Mouse (Mus musculus) mouse embryonic stem cell (cell line): ENCODE data around the gene A3galt2.

Experiments
- in situ Hi-C, 2 experiments: fragments of 300-500 bp; cut with MboI; formaldehyde crosslinking; loops; 1 replicate in 1 of 2; 3 replicates in 1 of 2; pipeline ENCODE4 v1.14.3; 2019 to 2020; ENCODE audit warnings: low sequenced_read_pairs in 2 of 2, low pct_unique_long_range_greater_than_20kb in 1 of 2, mixed read lengths in 1 of 2; ENCODE audit not compliant: unreplicated experiment in 1 of 2

A3galt2 gene

DNA sequence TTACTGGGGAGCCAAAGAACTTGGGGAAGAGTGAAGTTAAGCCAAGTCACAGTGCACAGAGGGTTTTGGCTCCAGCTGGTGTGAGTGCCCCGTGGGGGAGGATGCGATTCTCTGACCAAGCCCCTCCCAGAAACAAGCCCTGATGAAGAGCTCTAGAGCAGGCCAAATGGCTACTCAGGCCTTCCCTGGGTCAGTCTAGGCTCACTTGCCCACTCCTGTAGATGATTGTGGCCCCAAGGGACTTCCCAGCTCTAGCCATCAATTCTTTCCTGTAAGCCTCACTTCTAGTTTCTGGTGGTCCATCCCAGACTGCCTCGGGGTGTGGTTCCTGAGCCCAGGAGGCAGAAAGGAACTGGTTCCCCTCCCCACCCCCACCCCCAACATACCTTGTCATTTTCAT, at the start of gene A3galt2:
Gene A3galt2, plus strand, starts transcription at position 301 of the 400 bp plus-strand sequence.
- in situ Hi-C loops = no loop called here

DNA sequence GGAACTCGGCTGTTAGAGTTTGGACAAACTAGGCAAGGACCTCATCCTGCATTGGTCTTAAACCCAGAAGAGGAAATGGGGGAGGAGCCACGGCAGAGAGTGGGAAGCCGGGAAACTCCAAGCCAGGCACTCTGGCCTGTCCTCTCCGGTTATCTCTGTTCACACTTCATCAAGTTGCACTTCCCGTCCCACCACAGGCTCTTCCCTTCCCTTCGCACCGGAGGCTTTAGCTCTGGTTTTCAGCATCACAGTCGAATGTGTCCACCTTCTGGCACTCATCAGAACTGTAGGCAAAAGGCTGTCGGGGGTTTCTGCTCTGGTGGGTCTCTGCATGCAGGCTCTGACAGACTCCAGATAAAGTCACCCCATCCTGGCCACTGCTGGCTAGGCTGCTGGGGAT, 48.5 kb upstream of the A3galt2 start:
- in situ Hi-C loops = no loop called here

DNA sequence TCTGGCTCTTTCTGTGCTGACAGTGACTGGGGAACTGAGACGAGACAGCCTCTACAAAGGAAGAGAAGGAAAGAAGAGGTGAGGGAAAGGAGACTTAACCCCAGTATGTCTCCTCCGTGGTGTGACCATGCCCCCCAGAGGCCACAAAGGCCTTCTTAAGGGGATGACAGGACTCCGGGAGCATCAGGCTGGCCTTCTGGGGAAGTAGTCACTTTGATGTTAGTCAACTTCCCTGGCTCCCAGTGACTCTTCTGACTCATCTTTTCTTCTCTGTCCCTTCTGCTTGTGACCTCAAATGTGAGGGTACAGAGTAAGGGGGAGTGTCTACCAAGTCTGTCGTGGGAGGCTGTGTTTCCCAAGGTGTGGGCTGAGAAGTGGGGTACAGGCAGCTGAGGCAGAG, 47.8 kb upstream of the A3galt2 start:
- in situ Hi-C loops = no loop called here

DNA sequence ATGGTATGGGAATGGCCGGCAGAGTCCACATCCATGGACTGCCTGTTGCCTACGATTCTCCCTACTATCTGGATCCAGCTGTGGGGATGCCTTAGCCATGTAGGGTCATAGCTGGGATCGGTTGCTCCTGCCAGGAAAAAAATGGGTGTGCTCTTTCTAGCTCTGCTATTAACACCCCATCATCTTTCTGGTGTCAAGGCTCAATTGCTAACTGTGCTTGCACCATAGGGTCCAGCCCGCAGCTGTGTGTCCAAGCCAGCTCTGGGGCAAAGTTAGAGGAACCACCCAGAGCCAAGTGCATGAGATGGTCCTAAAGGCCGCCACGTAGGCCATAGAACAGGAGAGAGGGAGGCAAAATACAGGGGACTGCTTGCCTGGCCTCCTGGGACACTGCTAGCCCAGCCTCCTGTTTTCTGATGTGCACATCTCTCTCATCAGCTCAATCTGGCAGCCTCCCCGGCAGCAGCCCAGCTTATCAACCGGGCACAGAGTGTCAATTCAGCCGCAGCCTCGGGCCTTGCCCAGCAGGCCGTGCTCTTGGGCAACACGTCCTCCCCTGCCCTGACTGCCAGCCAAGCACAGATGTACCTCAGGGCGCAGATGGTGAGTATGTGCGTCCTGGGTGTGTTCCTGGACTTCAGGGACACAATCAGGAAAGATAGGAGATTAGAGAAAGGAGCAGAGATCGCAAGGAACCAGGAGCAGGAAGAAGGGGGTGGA, 45.9 kb upstream of the A3galt2 start:
- in situ Hi-C loops = no loop called here

DNA sequence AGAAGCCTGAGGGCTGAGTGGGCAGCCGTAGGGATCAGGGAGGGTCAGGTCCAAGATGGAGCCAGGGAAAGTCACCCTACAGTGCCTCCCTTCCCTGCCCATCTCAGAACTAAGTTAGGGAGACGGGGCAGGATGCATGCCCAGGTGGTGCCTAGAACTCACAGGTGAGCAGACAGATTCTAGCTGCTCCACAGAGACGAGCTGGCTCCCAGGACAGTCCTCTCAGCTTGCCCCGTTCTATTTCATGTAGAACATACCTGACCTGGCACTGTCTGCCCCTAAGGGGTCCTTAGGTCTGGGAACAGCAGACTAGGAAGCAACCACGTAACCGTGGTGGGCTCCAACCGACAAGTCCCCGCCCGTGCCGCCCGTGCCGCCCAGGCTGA, 45.4 kb upstream of the A3galt2 start:
- in situ Hi-C loops = loop anchor here in 1 of 2 experiments (5.0 to 10.0 kb wide), 2 partner anchors 68 to 155 kb away; no protein-coding TSS in a partner anchor

DNA sequence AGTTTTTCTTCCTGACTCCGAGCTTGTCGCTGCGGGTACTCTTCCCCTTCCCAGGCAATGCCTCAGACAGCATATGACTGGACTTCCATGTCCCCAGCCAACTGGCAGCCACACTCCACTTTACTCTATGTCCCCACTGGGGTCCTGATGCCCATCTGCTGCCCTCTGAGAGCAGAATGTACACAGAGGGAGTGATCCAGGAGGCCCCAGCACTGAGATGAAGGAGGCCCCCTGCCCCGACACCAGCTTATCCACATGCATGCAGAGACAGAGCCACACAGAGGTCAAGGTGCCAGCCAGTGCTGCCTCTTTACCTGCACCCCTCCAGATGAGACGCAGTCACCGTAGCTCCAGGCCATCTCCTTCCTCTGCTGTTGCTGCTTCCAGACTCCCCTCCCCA, 44.9 kb upstream of the A3galt2 start:
- in situ Hi-C loops = loop anchor here in 1 of 2 experiments (5.0 to 10.0 kb wide), 2 partner anchors 67 to 155 kb away; no protein-coding TSS in a partner anchor

DNA sequence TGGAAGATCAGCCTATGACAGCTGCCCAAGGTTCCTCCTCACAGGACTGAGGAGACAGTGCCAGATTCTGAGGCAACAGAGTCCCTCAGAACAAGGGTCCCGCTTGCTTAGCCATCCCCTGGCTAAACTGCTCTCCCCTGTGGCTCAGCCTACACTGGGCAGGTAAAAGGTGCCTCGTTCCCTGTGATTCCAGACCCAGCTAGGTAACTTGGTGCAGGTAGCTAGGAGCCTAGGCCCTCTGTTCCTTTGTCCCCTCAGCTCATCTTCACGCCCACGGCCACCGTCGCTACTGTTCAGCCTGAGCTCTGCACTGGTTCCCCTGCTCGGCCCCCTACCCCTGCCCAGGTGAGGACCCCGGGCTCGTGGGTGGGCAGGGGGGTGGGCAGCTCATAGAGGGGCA, 44.4 kb upstream of the A3galt2 start:
- in situ Hi-C loops = loop anchor here in 1 of 2 experiments (5.0 to 10.0 kb wide), 2 partner anchors 67 to 154 kb away; no protein-coding TSS in a partner anchor

DNA sequence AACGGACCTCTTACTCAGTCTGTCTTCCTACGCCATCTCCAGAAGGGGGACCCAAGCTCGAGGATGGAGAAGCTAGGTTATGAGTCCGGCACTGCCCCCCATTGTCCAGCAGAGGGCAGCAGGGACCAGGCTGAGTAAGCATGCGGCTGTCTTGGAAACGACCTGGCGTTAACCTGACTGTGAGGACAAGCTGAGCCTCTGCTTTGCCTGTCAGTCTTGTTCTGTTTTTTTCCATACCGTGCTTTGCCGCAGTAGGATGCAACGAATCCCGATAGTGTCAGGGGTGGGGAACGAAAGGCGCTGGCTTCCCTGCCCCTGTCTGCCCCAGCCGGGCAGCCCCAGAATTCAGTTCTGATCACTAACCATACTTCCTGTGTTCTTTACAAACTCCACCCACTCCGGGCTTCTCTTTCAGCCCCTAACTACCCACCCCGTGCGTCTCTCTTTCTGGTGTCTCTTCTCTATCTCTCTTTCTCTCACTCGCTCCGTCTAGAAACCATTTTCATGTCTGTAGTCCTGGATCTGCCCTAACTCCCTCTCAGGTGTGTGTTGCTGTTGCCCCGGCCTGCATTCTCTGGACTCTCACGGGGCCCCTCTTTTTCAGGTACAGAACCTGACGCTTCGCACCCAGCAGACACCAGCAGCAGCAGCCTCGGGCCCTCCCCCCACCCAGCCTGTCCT, 43.6 kb upstream of the A3galt2 start:
- in situ Hi-C loops = loop anchor here in 1 of 2 experiments (5.0 to 10.0 kb wide), 2 partner anchors 66 to 153 kb away; no protein-coding TSS in a partner anchor

DNA sequence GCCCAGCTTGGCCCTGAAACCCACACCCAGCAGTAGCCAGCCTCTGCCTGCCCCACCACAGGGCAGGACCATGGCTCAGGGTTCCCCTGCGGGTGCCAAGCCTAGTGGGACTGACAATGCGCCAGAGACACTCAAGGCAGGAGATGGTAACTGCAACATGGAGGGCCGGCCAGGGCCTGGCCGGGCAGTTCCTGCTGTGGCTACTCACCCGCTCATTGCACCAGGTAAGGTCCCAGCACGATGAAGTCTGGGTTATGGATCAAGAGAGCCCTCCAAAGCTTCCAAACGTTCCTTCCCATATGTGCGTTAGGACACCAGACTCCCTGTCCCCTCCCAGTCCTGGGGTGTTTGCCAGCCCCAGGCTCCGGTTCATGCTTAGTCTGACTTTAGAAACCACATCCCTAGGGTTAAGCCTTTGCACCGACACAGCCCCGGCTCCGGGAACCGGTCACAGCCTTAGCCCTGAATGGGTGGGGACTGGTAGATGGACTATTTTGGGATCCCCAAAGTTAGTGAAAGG, 43.0 kb upstream of the A3galt2 start:
- in situ Hi-C loops = loop anchor here in 1 of 2 experiments (5.0 to 10.0 kb wide), 2 partner anchors 65 to 153 kb away; no protein-coding TSS in a partner anchor

DNA sequence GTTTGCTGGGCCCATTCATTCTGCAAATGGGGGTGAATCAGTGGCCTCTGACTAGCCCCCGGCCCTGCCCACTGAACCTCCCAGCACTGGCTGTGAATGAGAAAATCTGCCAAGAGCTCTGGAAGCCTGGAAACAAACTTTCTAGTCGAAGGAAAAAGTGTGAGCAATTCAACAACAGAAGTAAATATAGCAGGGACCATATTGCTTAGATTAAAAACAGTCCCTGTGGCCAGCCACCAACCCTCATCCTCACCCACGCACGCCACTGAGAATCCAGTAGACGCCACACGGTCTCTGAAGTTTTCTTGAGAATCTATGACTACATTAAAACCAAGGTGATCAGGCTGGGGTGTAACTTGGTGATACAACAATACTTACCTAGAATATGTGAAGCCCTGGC, 42.2 kb upstream of the A3galt2 start:
- in situ Hi-C loops = loop anchor here in 1 of 2 experiments (5.0 to 10.0 kb wide), 2 partner anchors 64 to 152 kb away; no protein-coding TSS in a partner anchor

DNA sequence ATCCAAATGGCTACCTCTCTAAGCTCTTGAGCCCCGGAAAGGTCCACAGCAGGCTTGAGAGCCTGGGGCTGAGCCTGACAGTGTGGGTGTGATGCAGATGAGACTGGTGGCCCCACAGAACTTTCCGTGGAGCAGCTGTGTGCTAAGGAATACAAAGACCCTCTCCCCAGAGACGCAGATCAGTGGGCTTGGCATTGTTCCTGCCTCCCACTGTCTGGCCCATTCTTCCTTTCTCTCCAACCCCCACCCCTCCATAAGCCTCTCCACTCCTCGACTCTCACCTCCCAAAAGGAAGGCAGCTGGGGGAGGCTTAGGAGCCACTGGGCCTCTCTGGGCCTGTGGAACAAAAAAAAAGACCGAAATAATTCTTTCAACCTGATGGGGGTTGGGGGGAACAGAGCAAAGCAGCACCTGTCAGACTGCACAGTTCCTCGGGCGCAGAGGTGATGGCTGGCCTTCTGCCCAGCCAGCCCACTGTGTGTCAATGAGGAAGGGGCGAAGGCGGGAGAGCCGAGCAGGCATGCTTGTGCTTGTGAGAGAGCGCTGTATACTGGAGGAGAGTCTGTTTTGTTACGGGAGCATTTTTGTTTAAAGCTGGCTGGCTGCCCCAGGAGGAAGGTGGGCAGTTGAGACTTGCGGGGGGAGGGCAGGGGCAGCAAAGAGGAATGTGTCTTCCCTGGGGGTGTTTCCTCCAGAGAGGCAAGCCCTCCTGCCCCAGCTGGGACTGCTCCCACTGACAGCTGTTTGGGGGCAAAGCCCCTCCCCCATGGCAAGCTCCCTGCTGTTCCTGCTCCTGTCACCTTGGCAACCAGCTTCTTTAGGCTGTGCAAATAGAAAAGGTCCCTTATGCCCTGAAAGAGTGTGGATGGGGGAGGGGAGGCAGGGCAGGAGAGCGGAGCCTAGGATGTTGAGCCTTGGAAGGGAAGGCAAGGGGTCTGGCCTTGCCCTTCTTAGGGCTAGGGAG, 39.6 kb upstream of the A3galt2 start:
- in situ Hi-C loops = loop anchor here in 1 of 2 experiments (10.0 kb wide), 1 partner anchor 149 kb away; no protein-coding TSS in a partner anchor

DNA sequence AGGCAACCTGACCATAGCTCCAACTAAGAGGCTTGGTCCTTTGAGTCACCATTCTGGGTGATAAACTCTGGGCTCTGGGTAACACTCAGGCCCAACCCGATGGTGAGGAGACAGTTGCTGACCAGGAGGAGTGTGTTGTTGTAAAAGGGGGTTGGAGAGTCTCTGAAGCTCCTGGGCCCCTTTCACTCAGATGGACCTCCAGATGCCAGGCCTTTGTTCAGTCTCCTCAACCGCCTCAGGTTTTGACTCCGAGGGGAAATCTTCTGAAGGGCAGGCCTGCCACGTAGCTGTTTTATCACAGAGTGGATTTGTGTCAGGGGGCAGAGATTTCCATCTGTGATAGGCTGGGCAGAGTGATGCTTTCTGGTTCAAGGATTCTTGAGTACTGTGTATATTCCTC, 38.9 kb upstream of the A3galt2 start:
- in situ Hi-C loops = loop anchor here in 1 of 2 experiments (10.0 kb wide), 1 partner anchor 149 kb away; no protein-coding TSS in a partner anchor

DNA sequence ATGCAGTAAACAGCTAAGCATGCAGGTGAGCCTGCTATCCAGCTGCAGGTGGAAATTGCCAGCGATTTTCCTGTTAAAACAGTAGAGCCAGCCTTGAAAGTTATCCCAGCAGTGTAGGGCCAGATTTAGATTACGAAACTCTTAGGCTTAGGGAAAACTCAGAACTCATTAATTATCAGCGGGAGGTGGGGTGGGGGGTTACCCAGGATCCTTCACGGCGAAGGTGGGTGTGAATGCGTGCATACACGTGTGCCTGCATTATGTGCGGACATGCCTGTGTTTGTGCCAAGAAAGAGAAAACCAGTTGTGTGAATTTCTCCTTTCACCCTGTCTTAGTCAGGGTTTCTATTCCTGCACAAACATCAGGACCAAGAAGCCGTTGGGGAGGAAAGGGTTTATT, 38.4 kb upstream of the A3galt2 start:
- in situ Hi-C loops = loop anchor here in 1 of 2 experiments (10.0 kb wide), 1 partner anchor 148 kb away; no protein-coding TSS in a partner anchor

DNA sequence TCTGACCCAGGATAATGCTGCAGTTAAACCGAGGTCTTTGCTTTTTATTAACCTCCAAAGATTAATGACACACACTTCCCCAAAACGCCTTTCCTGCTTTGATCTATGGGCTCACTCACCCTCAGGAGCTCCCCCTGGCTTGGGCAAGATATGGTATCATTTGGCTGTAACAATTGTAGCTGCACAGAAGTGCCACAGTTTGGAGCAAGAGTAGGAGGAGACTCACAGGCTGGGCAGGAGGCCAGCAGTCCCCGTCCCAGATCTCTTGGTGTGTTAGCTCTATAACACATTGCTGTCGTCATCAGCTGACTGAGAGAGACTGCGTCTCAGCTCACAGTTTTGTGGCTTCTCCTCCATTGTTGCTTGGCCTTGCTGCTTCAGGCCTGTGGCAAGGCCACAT, 35.1 kb upstream of the A3galt2 start:
- in situ Hi-C loops = no loop called here

DNA sequence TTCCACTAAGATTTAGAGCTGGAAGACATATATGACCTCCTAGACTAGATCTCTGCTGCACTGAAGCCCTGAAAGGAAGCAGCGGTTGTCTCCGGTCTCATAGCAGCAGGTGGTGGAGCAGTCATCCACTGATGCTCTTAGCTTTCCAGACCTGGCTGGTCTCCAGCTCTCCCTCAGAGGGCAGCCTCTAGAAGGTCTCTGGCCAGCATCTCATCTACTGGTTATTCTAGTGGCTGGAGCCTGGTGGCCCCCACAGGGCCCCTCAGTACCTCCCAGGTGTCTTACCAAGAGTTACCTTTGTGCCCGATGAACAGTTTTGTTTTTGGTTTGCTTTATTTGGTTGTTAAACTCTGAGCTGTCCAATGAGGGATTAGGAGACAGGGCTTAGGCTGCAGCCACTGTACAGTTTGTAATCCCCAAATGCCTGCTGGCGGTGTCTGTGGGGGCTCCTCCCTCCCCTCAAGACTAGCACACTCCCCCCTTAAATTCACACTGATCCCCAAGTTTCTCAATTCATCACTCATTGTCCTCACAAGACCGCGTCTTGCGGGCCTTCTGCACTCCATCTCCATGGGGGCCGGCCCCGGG, 34.0 kb upstream of the A3galt2 start:
- in situ Hi-C loops = no loop called here

DNA sequence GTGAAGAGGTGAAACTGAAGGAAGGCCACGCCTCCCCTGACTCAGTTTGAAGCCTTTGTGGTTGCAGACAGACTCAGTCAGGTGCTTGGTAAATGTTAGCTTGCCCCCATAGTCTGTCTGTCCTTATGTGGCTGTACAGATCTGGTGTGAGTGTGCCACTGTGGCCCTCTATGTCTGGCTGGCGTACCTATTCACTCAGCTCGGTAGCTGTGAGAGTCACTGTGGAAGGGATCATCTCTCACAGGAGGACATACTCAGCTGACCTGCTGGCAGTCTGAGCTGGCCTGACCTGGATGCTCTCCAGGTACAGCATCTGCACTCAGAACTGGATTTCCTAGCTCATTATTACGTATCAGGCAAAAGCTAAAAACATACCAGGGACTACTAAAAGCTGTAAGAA, 33.4 kb upstream of the A3galt2 start:
- in situ Hi-C loops = no loop called here

DNA sequence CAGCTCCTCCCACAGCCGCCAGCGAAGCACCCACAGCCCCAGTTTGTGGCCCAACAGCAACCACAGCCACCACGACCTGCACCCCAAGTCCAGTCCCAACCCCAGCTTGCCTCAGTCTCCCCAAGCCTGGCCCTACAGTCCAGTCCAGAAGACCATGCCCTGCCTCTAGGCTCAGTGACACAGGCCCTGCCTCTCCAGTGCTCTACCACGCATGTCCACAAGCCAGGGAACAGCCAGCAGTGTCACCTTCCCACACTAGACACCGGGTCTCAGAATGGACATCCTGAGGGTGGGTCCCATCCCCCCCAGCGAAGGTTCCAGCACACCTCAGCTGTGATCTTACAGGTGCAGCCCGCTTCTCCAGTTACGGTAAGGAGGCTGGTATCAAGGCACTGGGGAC, 32.2 kb upstream of the A3galt2 start:
- in situ Hi-C loops = no loop called here

DNA sequence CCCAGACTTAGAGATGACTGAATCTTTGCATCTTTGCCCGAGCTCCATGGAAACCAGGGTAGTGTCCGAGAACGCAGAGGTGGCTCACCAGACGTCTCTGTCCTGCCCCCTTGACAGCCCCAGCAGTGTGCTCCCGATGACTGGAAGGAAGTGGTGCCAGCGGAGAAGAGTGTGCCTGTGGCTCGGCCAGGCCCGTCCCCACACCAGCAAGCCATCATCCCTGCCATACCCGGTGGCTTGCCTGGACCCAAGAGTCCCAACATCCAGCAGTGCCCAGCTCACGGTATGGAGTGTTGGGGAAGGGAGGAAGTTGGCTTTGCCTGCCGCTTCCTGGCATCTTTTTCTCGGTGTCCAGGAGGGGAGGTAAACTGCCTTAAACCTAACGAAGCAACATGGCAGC, 31.7 kb upstream of the A3galt2 start:
- in situ Hi-C loops = no loop called here
